Mouse (Mus musculus) testis, adult 2 months (tissue): ENCODE measurements around the gene Sgms2. TPM values are rescaled to one million over a fixed set of nuclear protein-coding genes. Genes with fewer than 3 reads are reported as not detected.

ENCODE experiments used
- H3K27ac ChIP-seq: fragments of 200-500 bp; 2 replicates; pipeline ENCODE4 v1.5.1; 2012; ENCODE audit warnings: low read depth, low read length; ENCODE audit not compliant: control insufficient read depth, insufficient read depth
- H3K27me3 ChIP-seq: fragments of 200-500 bp; 2 replicates; pipeline ENCODE4 v1.6.1; 2012; ENCODE audit warnings: mild to moderate bottlenecking, low read length, moderate library complexity; ENCODE audit not compliant: control insufficient read depth, insufficient read depth
- H3K36me3 ChIP-seq: fragments of 200-500 bp; 2 replicates; pipeline ENCODE4 v1.6.1; 2012; ENCODE audit warnings: mild to moderate bottlenecking, low read length; ENCODE audit not compliant: control insufficient read depth, insufficient read depth
- H3K4me1 ChIP-seq: fragments of 200-500 bp; 2 replicates; pipeline ENCODE4 v1.6.1; 2012; ENCODE audit warnings: low read length; ENCODE audit not compliant: control insufficient read depth, insufficient read depth
- H3K4me3 ChIP-seq: fragments of 200-500 bp; 2 replicates; pipeline ENCODE4 v1.5.1; 2012; ENCODE audit warnings: low read depth, mild to moderate bottlenecking, low read length, moderate library complexity, mixed read lengths; ENCODE audit not compliant: control insufficient read depth
- CTCF ChIP-seq: fragments of 200-500 bp; IDR thresholded peaks from 2 replicates; pipeline ENCODE4 v1.5.1; 2012; ENCODE audit warnings: low read depth, mild to moderate bottlenecking, inconsistent platforms, low read length, moderate library complexity; ENCODE audit not compliant: control insufficient read depth, insufficient read depth, insufficient replicate concordance
- POLR2A ChIP-seq: fragments of 200-500 bp; IDR thresholded peaks from 2 replicates; pipeline ENCODE4 v1.6.1; 2012; ENCODE audit warnings: low read depth, mild to moderate bottlenecking, inconsistent platforms, low read length, moderate library complexity; ENCODE audit not compliant: control insufficient read depth
- polyA plus RNA-seq: library from polyadenylated mRNA; depleted of rRNA; stranded (reverse); fragments of >200 nt; gene quantifications from 2 replicates; pipeline ENCODE4 v1.2.3, GENCODE M21; 2012

The Sgms2 gene
- polyA plus RNA-seq, 1 experiment, result 48.2 TPM

GRCm38 (mm10) chr3:131516332-131516999 is 25.3 kb upstream of the Sgms2 start:
- H3K36me3 ChIP-seq, result no peaks in the 10 kb centered on the region
- H3K4me1 ChIP-seq, result no peaks in the 10 kb centered on the region
- H3K27ac ChIP-seq, result no peak overlapping the region
- no peaks in the 10 kb centered on the region for H3K27me3 ChIP-seq
- TF ChIP-seq POLR2A (no peak), CTCF (no peak)
- H3K4me3 ChIP-seq, result no peak overlapping the region

GRCm38 (mm10) chr3:131511616-131512015 is 20.4 kb upstream of the Sgms2 start:
- no peak overlapping the region for H3K4me3 ChIP-seq
- TF ChIP-seq POLR2A, result no peak
- no peak for TF ChIP-seq CTCF
- no peaks in the 10 kb centered on the region for H3K36me3 ChIP-seq
- no peaks in the 10 kb centered on the region for H3K4me1 ChIP-seq
- no peak overlapping the region for H3K27ac ChIP-seq
- H3K27me3 ChIP-seq, result no peaks in the 10 kb centered on the region

GRCm38 (mm10) chr3:131508024-131508423 is 16.8 kb upstream of the Sgms2 start:
- TF ChIP-seq POLR2A (no peak), CTCF (no peak)
- no peaks in the 10 kb centered on the region for H3K36me3 ChIP-seq
- H3K4me3 ChIP-seq, result no peak overlapping the region
- no peaks in the 10 kb centered on the region for H3K4me1 ChIP-seq
- H3K27ac ChIP-seq, result no peak overlapping the region
- no peaks in the 10 kb centered on the region for H3K27me3 ChIP-seq

GRCm38 (mm10) chr3:131504595-131505223 is 13.5 kb upstream of the Sgms2 start:
- no peak overlapping the region; the same call in 1 of the 2 replicates for H3K27ac ChIP-seq
- no peak overlapping the region for H3K4me3 ChIP-seq
- H3K27me3 ChIP-seq, result no peaks in the 10 kb centered on the region
- no peaks in the 10 kb centered on the region for H3K36me3 ChIP-seq
- no peak for TF ChIP-seq CTCF
- TF ChIP-seq POLR2A, result no peak
- H3K4me1 ChIP-seq, result no peaks in the 10 kb centered on the region

GRCm38 (mm10) chr3:131501677-131502370 is 10.6 kb upstream of the Sgms2 start:
- Histone ChIP-seq H3K27ac (no peak overlapping the region), H3K36me3 (no peaks in the 10 kb centered on the region), H3K4me1 (no peaks in the 10 kb centered on the region), H3K27me3 (no peaks in the 10 kb centered on the region), H3K4me3 (no peak overlapping the region)
- TF ChIP-seq CTCF (no peak), POLR2A (no peak)

- Histone ChIP-seq H3K27me3 (no peaks in the 10 kb centered on the region), H3K4me3 (no peak overlapping the region), H3K27ac (no peak overlapping the region), H3K4me1 (no peaks in the 10 kb centered on the region), H3K36me3 (no peaks in the 10 kb centered on the region)
- TF ChIP-seq POLR2A (no peak), CTCF (no peak)
Measured at GRCm38 (mm10) chr3:131499651-131500050, 8.4 kb upstream of the Sgms2 start.

GRCm38 (mm10) chr3:131496506-131497122 is 5.4 kb upstream of the Sgms2 start:
- TF ChIP-seq CTCF (no peak), POLR2A (no peak)
- H3K27me3 ChIP-seq, result no peaks in the 10 kb centered on the region

More at GRCm38 (mm10) chr3:131496506-131497122, 5.4 kb upstream of the Sgms2 start:
- no peaks in the 10 kb centered on the region for H3K36me3 ChIP-seq
- H3K4me3 ChIP-seq, result no peak overlapping the region
- no peak overlapping the region for H3K27ac ChIP-seq
- no peaks in the 10 kb centered on the region for H3K4me1 ChIP-seq
